Comparison of ENCODE assay signal across 9 mouse cellular contexts in genomic region chr4:140723801-140724200, GRCm38 (mm10). TPM values are rescaled to one million over a fixed set of nuclear protein-coding genes. Genes with fewer than 3 reads are reported as not detected.
A peak's percentile ranks its signal among the peaks of the same experiment; 100 is the strongest.
DNase-seq lines count a peak whose midpoint lies in the region; ATAC-seq and TF ChIP-seq lines count a peak whose summit lies in the region.
"Had no signal": no experiment of that assay in that cellular context is flagged by ENCODE, and none has a peak within 500 bp of the region (broad histone marks: within the 10 kb centered on the region; RNA-seq: fewer than 3 reads in every experiment).

No protein-coding gene starts in this region.

- ATAC-seq in heart, postnatal 0 days (ENCODE audit: insufficient read depth, low read depth): peak; percentile 46; the same call in 1 of the 2 replicates
- peak; percentile 21; the same call in 1 of the 2 replicates for ATAC-seq in forebrain, embryonic 12.5 days (ENCODE audit: low FRiP score)
- peak; percentile 44; the same call in 1 of the 2 replicates for ATAC-seq in midbrain, embryonic 14.5 days (ENCODE audit: low FRiP score, low TSS enrichment)

- H3K4me2 ChIP-seq in heart, postnatal 0 days (ENCODE audit: low read depth, low read length): no peak overlapping the region
- H3K4me2 ChIP-seq in forebrain, embryonic 12.5 days: no peak overlapping the region
- no peak overlapping the region for H3K4me2 ChIP-seq in midbrain, embryonic 14.5 days (ENCODE audit: low read length)

- H3K27ac ChIP-seq in heart, postnatal 0 days (ENCODE audit: low read depth): no peak overlapping the region
- H3K27ac ChIP-seq in heart, embryonic 10.5 days: no peak overlapping the region
- H3K27ac ChIP-seq in forebrain, embryonic 12.5 days: 0 out of 2 replicates have a peak overlapping the region, but pooled peaks have one; percentile 56
- no peak overlapping the region; the same call in 1 of the 2 replicates for H3K27ac ChIP-seq in limb, embryonic 10.5 days
- 0 out of 2 replicates have a peak overlapping the region, but pooled peaks have one; percentile 71 for H3K27ac ChIP-seq in midbrain, embryonic 14.5 days (replicated peaks; ENCODE audit: low read depth, low read length)

- no peaks in the 10 kb centered on the region for H3K9me3 ChIP-seq in heart, postnatal 0 days (replicated peaks; ENCODE audit: control insufficient read depth, low read length)
- H3K9me3 ChIP-seq in heart, embryonic 10.5 days: no peaks in the 10 kb centered on the region
- H3K9me3 ChIP-seq in forebrain, embryonic 12.5 days: no peaks in the 10 kb centered on the region
- H3K9me3 ChIP-seq in limb, embryonic 10.5 days (replicated peaks): no peaks in the 10 kb centered on the region
- no peaks in the 10 kb centered on the region for H3K9me3 ChIP-seq in midbrain, embryonic 14.5 days (ENCODE audit: control insufficient read depth, low read length)

- H3K36me3 ChIP-seq in heart, postnatal 0 days (replicated peaks; ENCODE audit: control insufficient read depth, insufficient read depth, low read length): peaks cover 39% of the 10 kb centered on the region
- H3K36me3 ChIP-seq in heart, embryonic 10.5 days: peaks cover 58% of the 10 kb centered on the region
- H3K36me3 ChIP-seq in forebrain, embryonic 12.5 days (replicated peaks): peaks cover 61% of the 10 kb centered on the region
- peaks cover 85% of the 10 kb centered on the region for H3K36me3 ChIP-seq in limb, embryonic 10.5 days
- H3K36me3 ChIP-seq in midbrain, embryonic 14.5 days (ENCODE audit: control insufficient read depth, insufficient read depth, low read length): peaks cover 45% of the 10 kb centered on the region

- H3K4me3 ChIP-seq in heart, postnatal 0 days (ENCODE audit: low read depth, low read length): no peak overlapping the region
- no peak overlapping the region for H3K4me3 ChIP-seq in heart, embryonic 10.5 days
- no peak overlapping the region for H3K4me3 ChIP-seq in forebrain, embryonic 12.5 days (replicated peaks)
- no peak overlapping the region for H3K4me3 ChIP-seq in limb, embryonic 10.5 days
- no peak overlapping the region for H3K4me3 ChIP-seq in midbrain, embryonic 14.5 days (replicated peaks; ENCODE audit: low read depth, low read length)

- TF ChIP-seq EP300 in heart, postnatal 0 days (IDR thresholded peaks at IDR 0.05; ENCODE audit: low read depth): no peak

- no peak overlapping the region for H3K9ac ChIP-seq in heart, postnatal 0 days (replicated peaks; ENCODE audit: low read depth, low read length)
- no peak overlapping the region for H3K9ac ChIP-seq in forebrain, embryonic 12.5 days
- H3K9ac ChIP-seq in midbrain, embryonic 14.5 days (replicated peaks; ENCODE audit: low read length): no peak overlapping the region

- no peaks in the 10 kb centered on the region for H3K27me3 ChIP-seq in heart, postnatal 0 days (ENCODE audit: control insufficient read depth, insufficient read depth, low read length)
- no peaks in the 10 kb centered on the region for H3K27me3 ChIP-seq in heart, embryonic 10.5 days (ENCODE audit: insufficient read depth, poor library complexity, severe bottlenecking)
- no peaks in the 10 kb centered on the region for H3K27me3 ChIP-seq in forebrain, embryonic 12.5 days
- H3K27me3 ChIP-seq in limb, embryonic 10.5 days (ENCODE audit: low read depth, poor library complexity, severe bottlenecking): no peaks in the 10 kb centered on the region
- H3K27me3 ChIP-seq in midbrain, embryonic 14.5 days (ENCODE audit: control insufficient read depth, insufficient read depth, low read length): no peaks in the 10 kb centered on the region

- H3K4me1 ChIP-seq in heart, postnatal 0 days (ENCODE audit: control insufficient read depth, insufficient read depth): no peaks in the 10 kb centered on the region
- peaks cover 23% of the 10 kb centered on the region for H3K4me1 ChIP-seq in heart, embryonic 10.5 days
- H3K4me1 ChIP-seq in forebrain, embryonic 12.5 days: peaks cover 12% of the 10 kb centered on the region
- H3K4me1 ChIP-seq in limb, embryonic 10.5 days: peaks cover 9% of the 10 kb centered on the region; the same call in 1 of the 2 replicates
- H3K4me1 ChIP-seq in midbrain, embryonic 14.5 days (ENCODE audit: control insufficient read depth, insufficient read depth, low read length): no peaks in the 10 kb centered on the region

- no peak for DNase-seq in heart, postnatal 0 days (ENCODE audit: low spot score)
- no peak for DNase-seq in heart, embryonic 10.5 days (ENCODE audit: low spot score)
- peak; percentile 70 for DNase-seq in MN1 (ENCODE audit: low spot score)
- peak; percentile 71 for DNase-seq in limb, embryonic 10.5 days (ENCODE audit: low spot score)
- peak; percentile 82 for DNase-seq in midbrain, embryonic 14.5 days
- no peak for DNase-seq in urinary bladder, postnatal 4 days (ENCODE audit: low spot score in 2 of 2)
- DNase-seq in left cerebral cortex, adult 11 months (ENCODE audit: low spot score): no peak

- WGBS in heart, postnatal 0 days: 54% methylated on average over 5 of the region's 5 CpGs
- 59% methylated on average over 5 of the region's 5 CpGs for WGBS in heart, embryonic 10.5 days
- 60% methylated on average over 5 of the region's 5 CpGs for WGBS in forebrain, embryonic 12.5 days
- WGBS in limb, embryonic 10.5 days: 58% methylated on average over 5 of the region's 5 CpGs
- WGBS in midbrain, embryonic 14.5 days: 64% methylated on average over 5 of the region's 5 CpGs

- TF ChIP-seq CTCF in heart, postnatal 0 days (IDR thresholded peaks at IDR 0.05; ENCODE audit: low read depth): peak; percentile 73

RNA-seq across cellular contexts. Expression of gene Padi6, which starts 18.6 kb away (rescaled TPM):
- not detected in 2 replicates for total RNA-seq in heart, postnatal 0 days (2014; rRNA removed; ENCODE audit: low replicate concordance)
- 0.07 TPM in 1 of 2 replicates, not detected in the other for polyA plus RNA-seq in heart, postnatal 0 days (2015; fragmentation: Nextera tagmentation; extraction: Ambion mirVana)
- polyA plus RNA-seq in heart, embryonic 10.5 days (2016; fragmentation: Nextera tagmentation; extraction: Ambion mirVana): not detected in 2 replicates
- not detected in 2 replicates for polyA plus RNA-seq in forebrain, embryonic 12.5 days (2016; fragmentation: Nextera tagmentation; extraction: Ambion mirVana)
- not detected in 2 replicates for polyA plus RNA-seq in limb, embryonic 10.5 days (2016; fragmentation: Nextera tagmentation; extraction: Ambion mirVana)
- not detected in 2 replicates for polyA plus RNA-seq in midbrain, embryonic 14.5 days (2014; fragmentation: Nextera tagmentation; extraction: Ambion mirVana)
- total RNA-seq: adrenal gland, postnatal 36 days had no signal

RNA-seq across cellular contexts. Expression of gene Rcc2, which starts 23.5 kb away (rescaled TPM):
- total RNA-seq in heart, postnatal 0 days (2014; rRNA removed; ENCODE audit: low replicate concordance): 36.4 and 36.9 TPM in 2 replicates
- polyA plus RNA-seq in heart, postnatal 0 days (2015; fragmentation: Nextera tagmentation; extraction: Ambion mirVana): 4.4 and 4.8 TPM in 2 replicates
- 18.0 and 29.0 TPM in 2 replicates for polyA plus RNA-seq in heart, embryonic 10.5 days (2016; fragmentation: Nextera tagmentation; extraction: Ambion mirVana)
- polyA plus RNA-seq in forebrain, embryonic 12.5 days (2016; fragmentation: Nextera tagmentation; extraction: Ambion mirVana): 45.9 and 81.3 TPM in 2 replicates
- polyA plus RNA-seq in limb, embryonic 10.5 days (2016; fragmentation: Nextera tagmentation; extraction: Ambion mirVana): 70.6 and 95.2 TPM in 2 replicates
- 21.2 and 21.5 TPM in 2 replicates for polyA plus RNA-seq in midbrain, embryonic 14.5 days (2014; fragmentation: Nextera tagmentation; extraction: Ambion mirVana)

RNA-seq across cellular contexts. Expression of gene Padi4, which starts 50.2 kb away (rescaled TPM):
- total RNA-seq in heart, postnatal 0 days (2014; rRNA removed; ENCODE audit: low replicate concordance): 2.4 and 2.7 TPM in 2 replicates
- 1.1 and 1.2 TPM in 2 replicates for polyA plus RNA-seq in heart, postnatal 0 days (2015; fragmentation: Nextera tagmentation; extraction: Ambion mirVana)
- polyA plus RNA-seq in heart, embryonic 10.5 days (2016; fragmentation: Nextera tagmentation; extraction: Ambion mirVana): 1.9 and 2.9 TPM in 2 replicates
- 0.90 and 1.8 TPM in 2 replicates for polyA plus RNA-seq in forebrain, embryonic 12.5 days (2016; fragmentation: Nextera tagmentation; extraction: Ambion mirVana)
- polyA plus RNA-seq in limb, embryonic 10.5 days (2016; fragmentation: Nextera tagmentation; extraction: Ambion mirVana): 0.08 TPM in 1 of 2 replicates, not detected in the other
- polyA plus RNA-seq in midbrain, embryonic 14.5 days (2014; fragmentation: Nextera tagmentation; extraction: Ambion mirVana): 0.12 and 0.18 TPM in 2 replicates

RNA-seq across cellular contexts. Expression of gene Arhgef10l, which starts 58.0 kb away (rescaled TPM):
- 46.8 and 52.8 TPM in 2 replicates for total RNA-seq in heart, postnatal 0 days (2014; rRNA removed; ENCODE audit: low replicate concordance)
- polyA plus RNA-seq in heart, postnatal 0 days (2015; fragmentation: Nextera tagmentation; extraction: Ambion mirVana): 12.1 and 15.4 TPM in 2 replicates
- 13.3 and 14.9 TPM in 2 replicates for polyA plus RNA-seq in heart, embryonic 10.5 days (2016; fragmentation: Nextera tagmentation; extraction: Ambion mirVana)
- polyA plus RNA-seq in forebrain, embryonic 12.5 days (2016; fragmentation: Nextera tagmentation; extraction: Ambion mirVana): 26.1 and 31.1 TPM in 2 replicates
- polyA plus RNA-seq in limb, embryonic 10.5 days (2016; fragmentation: Nextera tagmentation; extraction: Ambion mirVana): 13.2 and 17.1 TPM in 2 replicates
- 18.7 and 24.6 TPM in 2 replicates for polyA plus RNA-seq in midbrain, embryonic 14.5 days (2014; fragmentation: Nextera tagmentation; extraction: Ambion mirVana)

Comparison
In these comparisons a context has a peak if more than half of its experiments do, and no peak if none do; other contexts are left out.
1. DNase-seq: peak in MN1 (single experiment), limb, embryonic 10.5 days (single experiment) and midbrain, embryonic 14.5 days (single experiment); none in heart, postnatal 0 days (single experiment), heart, embryonic 10.5 days (single experiment), urinary bladder, postnatal 4 days (0 of 2) and left cerebral cortex, adult 11 months (single experiment).
2. H3K27ac ChIP-seq: peak in forebrain, embryonic 12.5 days (single experiment) and midbrain, embryonic 14.5 days (single experiment); none in heart, postnatal 0 days (single experiment), heart, embryonic 10.5 days (single experiment) and limb, embryonic 10.5 days (single experiment).
3. Peak in every context shown above with its lines, with median percentiles within 50 percentile points of each other: ATAC-seq.